Mouse (Mus musculus): ENCODE data around the gene Prkab2. TPM values are rescaled to one million over a fixed set of nuclear protein-coding genes. Genes with fewer than 3 reads are reported as not detected.

Gene Prkab2
- polyA plus RNA-seq, 1 experiment from 2014 or later, result 13.3 TPM

DNA sequence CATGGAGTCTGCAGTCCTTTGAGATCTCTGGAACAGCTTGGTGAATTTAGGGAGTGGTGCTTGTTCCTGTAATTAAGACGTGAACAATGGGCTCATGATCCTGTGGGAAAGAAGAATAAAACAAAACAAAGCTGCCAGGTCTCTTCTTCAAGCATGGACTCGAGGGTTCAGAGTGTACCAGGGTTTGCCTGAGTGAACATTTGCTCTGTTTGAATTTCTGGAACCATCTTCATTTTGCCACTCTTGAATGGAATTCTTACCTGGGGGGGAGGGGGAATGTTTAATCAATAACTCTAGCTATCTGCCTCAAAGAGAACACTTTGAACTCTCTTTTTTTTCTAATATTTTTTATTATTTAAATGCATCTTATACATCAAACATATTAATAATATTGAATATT is 33.4 kb upstream of the Prkab2 start:
- Histone ChIP-seq H3K9ac (replicated peaks; ENCODE audit: low read depth, low read length) (no peak overlapping the region), H3K4me2 (ENCODE audit: low read length) (no peak overlapping the region), H3K4me3 (replicated peaks; ENCODE audit: low read length) (no peak overlapping the region), H3K36me3 (ENCODE audit: control insufficient read depth, insufficient read depth) (no peaks in the 10 kb centered on the region), H3K27me3 (replicated peaks; ENCODE audit: control insufficient read depth, insufficient read depth, low read length) (no peaks in the 10 kb centered on the region), H3K27ac (ENCODE audit: low read length) (no peak overlapping the region), H3K9me3 (ENCODE audit: control insufficient read depth, low read length) (no peaks in the 10 kb centered on the region), H3K4me1 (replicated peaks; ENCODE audit: control insufficient read depth, insufficient read depth, low read length) (peaks cover 5% of the 10 kb centered on the region; the same call in 1 of the 2 replicates)
- WGBS, result 31% methylated on average over 2 of the region's 2 CpGs
- ATAC-seq, result no peak

DNA sequence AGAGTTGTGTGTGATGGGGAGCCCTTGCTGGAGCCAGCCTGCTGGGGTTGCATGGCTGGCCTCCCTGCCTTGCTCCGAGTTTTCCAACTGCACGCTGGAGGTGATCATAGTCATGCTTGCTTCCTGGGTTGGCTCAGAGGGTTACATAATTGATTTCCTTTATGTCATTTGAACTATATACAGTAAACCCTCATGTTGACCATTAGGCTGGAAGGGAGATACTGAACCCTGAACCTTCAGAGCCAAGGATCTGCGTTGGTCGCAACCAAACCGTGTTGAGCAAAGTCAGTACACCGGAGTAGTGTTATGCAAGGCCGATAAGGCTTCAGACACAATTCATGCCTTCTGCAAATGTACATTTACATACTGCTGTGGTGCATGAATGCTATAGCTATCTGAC is 30.1 kb upstream of the Prkab2 start:
- H3K9me3 ChIP-seq (ENCODE audit: control insufficient read depth, low read length), result no peaks in the 10 kb centered on the region
- H3K27ac ChIP-seq (ENCODE audit: low read length), result no peak overlapping the region
- no peak overlapping the region for H3K4me3 ChIP-seq (replicated peaks; ENCODE audit: low read length)
- no peak overlapping the region for H3K9ac ChIP-seq (replicated peaks; ENCODE audit: low read depth, low read length)
- 86% methylated on average over 7 of the region's 7 CpGs for WGBS
- no peaks in the 10 kb centered on the region for H3K27me3 ChIP-seq (replicated peaks; ENCODE audit: control insufficient read depth, insufficient read depth, low read length)
- H3K4me1 ChIP-seq (replicated peaks; ENCODE audit: control insufficient read depth, insufficient read depth, low read length), result peaks cover 5% of the 10 kb centered on the region; the same call in 1 of the 2 replicates
- no peak overlapping the region for H3K4me2 ChIP-seq (ENCODE audit: low read length)
- H3K36me3 ChIP-seq (ENCODE audit: control insufficient read depth, insufficient read depth), result no peaks in the 10 kb centered on the region
- no peak for ATAC-seq

DNA sequence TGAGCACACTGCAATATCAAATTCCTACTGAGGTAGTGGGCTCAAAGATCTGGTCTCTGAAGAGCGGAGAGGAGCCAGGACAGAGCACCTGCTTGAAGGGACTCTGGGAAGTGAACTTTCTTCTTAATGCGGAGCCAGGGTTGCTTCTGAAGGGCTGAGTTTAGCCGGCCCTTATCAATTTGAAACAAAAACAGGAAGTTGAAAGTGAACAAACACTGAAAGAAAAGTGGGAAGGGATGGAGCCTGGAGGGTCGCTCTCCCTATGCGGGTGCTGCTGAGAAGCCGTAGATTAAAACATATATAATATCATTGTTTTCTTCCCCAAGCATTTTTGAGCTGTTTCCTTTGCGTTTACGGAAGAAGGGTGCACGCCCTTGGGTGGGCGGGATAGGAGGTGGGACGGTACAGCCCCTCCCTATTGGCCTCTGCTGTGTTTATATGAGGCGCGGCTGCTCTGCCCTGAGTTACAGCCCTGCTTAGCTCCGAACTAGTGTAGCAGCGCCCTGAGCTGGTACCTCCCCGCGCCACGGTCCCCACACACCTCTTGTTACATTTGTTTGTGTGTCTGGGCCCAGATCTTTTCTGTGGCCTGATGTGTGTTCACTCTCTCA is 29.5 kb upstream of the Prkab2 start, which contains the start of gene Fmo5:
Fmo5 (plus strand) TSS at position 414 of the 611 bp plus-strand sequence.
- Histone ChIP-seq H3K9me3 (ENCODE audit: control insufficient read depth, low read length) (no peaks in the 10 kb centered on the region), H3K27ac (ENCODE audit: low read length) (no peak within 1 kb of the TSS), H3K4me3 (replicated peaks; ENCODE audit: low read length) (peak within 1 kb of the TSS; percentile 29), H3K36me3 (ENCODE audit: control insufficient read depth, insufficient read depth) (no peaks in the 10 kb centered on the region), H3K27me3 (replicated peaks; ENCODE audit: control insufficient read depth, insufficient read depth, low read length) (no peaks in the 10 kb centered on the region), H3K4me2 (ENCODE audit: low read length) (peak within 1 kb of the TSS; percentile 51), H3K4me1 (replicated peaks; ENCODE audit: control insufficient read depth, insufficient read depth, low read length) (peaks cover 5% of the 10 kb centered on the region; the same call in 1 of the 2 replicates), H3K9ac (replicated peaks; ENCODE audit: low read depth, low read length) (peak within 1 kb of the TSS; percentile 45)
- 6% methylated on average over 18 of the region's 18 CpGs for WGBS
- ATAC-seq, result peak; percentile 79; the same call in 1 of the 2 replicates

DNA sequence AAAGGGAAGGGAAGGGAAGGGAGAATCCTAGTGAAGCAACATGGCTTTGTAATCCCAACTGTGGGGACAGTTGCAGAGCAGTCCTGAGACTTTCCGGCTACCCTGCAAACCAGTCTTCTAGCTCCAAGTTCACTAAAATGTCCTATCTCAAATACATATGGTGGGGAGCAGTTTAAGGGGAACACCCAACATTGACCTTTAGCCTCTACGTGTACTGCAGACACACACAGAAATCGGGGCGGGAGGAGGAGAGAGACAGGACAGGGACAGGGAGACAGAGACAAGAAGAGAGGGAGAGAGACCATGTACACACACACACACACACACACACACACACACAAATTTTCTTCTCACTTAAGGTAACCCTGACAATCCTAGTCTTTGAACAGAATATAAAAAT is 28.1 kb upstream of the Prkab2 start:
- Histone ChIP-seq H3K4me2 (ENCODE audit: low read length) (no peak overlapping the region), H3K4me1 (replicated peaks; ENCODE audit: control insufficient read depth, insufficient read depth, low read length) (peaks cover 5% of the 10 kb centered on the region; the same call in 1 of the 2 replicates), H3K27me3 (replicated peaks; ENCODE audit: control insufficient read depth, insufficient read depth, low read length) (no peaks in the 10 kb centered on the region), H3K36me3 (ENCODE audit: control insufficient read depth, insufficient read depth) (no peaks in the 10 kb centered on the region), H3K27ac (ENCODE audit: low read length) (no peak overlapping the region), H3K9ac (replicated peaks; ENCODE audit: low read depth, low read length) (no peak overlapping the region), H3K9me3 (ENCODE audit: control insufficient read depth, low read length) (no peaks in the 10 kb centered on the region), H3K4me3 (replicated peaks; ENCODE audit: low read length) (no peak overlapping the region)
- WGBS, result 82% methylated on average over 4 of the region's 4 CpGs
- ATAC-seq, result no peak

DNA sequence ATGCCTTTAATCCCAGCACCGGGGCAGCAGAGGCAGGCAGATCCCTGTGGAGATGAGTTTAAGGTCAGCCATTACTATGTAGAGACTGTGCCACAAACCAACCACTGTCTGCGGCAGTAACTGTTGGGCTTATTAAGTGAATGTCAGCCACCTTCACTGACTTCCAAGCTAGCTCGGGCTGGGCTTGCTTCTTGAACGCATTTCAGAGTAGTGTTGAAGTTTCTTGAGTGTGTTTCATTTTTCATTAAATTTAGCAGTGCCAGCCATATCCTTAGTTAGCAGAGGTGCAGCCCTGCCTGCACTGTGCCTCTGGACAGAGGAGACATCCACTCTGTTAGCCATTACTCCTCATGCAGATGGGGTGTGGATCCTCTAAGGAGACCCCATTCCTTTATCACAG is 27.2 kb upstream of the Prkab2 start:
- H3K4me3 ChIP-seq (replicated peaks; ENCODE audit: low read length), result no peak overlapping the region
- WGBS, result 91% methylated on average over 4 of the region's 4 CpGs
- no peak overlapping the region for H3K27ac ChIP-seq (ENCODE audit: low read length)
- peaks cover 5% of the 10 kb centered on the region; the same call in 1 of the 2 replicates for H3K4me1 ChIP-seq (replicated peaks; ENCODE audit: control insufficient read depth, insufficient read depth, low read length)
- H3K9me3 ChIP-seq (ENCODE audit: control insufficient read depth, low read length), result no peaks in the 10 kb centered on the region
- ATAC-seq, result no peak
- no peaks in the 10 kb centered on the region for H3K27me3 ChIP-seq (replicated peaks; ENCODE audit: control insufficient read depth, insufficient read depth, low read length)
- H3K9ac ChIP-seq (replicated peaks; ENCODE audit: low read depth, low read length), result no peak overlapping the region
- no peaks in the 10 kb centered on the region for H3K36me3 ChIP-seq (ENCODE audit: control insufficient read depth, insufficient read depth)
- H3K4me2 ChIP-seq (ENCODE audit: low read length), result no peak overlapping the region

DNA sequence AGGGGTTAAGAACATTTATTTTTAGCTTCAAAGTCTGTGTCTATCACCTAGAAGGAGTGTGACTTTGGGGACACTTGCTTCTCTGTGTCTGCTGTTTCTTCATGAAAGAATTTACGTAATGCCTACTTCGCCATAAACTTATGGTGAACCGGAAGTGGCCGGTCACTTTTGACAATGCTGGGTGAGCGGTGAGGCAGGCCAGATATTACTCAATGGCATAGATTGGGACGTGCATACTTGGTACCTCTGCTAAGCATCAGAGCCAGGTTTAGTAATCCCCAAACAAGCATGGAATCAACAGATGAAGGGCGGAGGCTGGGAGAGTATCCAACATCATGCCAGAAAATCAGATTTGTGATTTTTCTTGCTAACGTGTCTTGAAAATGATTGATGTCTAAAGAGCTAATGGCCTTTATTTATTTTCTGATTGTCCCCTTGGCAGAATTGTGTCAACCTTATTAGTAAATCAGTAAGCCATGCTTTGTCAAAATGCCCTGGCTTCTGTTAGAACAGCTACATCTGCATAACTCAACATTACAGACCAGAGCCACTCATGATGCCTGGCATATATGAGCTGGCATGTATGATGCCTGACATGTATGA is 26.6 kb upstream of the Prkab2 start:
- no peaks in the 10 kb centered on the region for H3K27me3 ChIP-seq (replicated peaks; ENCODE audit: control insufficient read depth, insufficient read depth, low read length)
- H3K4me3 ChIP-seq (replicated peaks; ENCODE audit: low read length), result no peak overlapping the region
- no peak for ATAC-seq
- 88% methylated on average over 8 of the region's 8 CpGs for WGBS
- no peaks in the 10 kb centered on the region for H3K9me3 ChIP-seq (ENCODE audit: control insufficient read depth, low read length)
- H3K36me3 ChIP-seq (ENCODE audit: control insufficient read depth, insufficient read depth), result no peaks in the 10 kb centered on the region
- H3K4me2 ChIP-seq (ENCODE audit: low read length), result no peak overlapping the region
- H3K4me1 ChIP-seq (replicated peaks; ENCODE audit: control insufficient read depth, insufficient read depth, low read length), result peaks cover 5% of the 10 kb centered on the region; the same call in 1 of the 2 replicates
- no peak overlapping the region for H3K9ac ChIP-seq (replicated peaks; ENCODE audit: low read depth, low read length)
- H3K27ac ChIP-seq (ENCODE audit: low read length), result no peak overlapping the region

DNA sequence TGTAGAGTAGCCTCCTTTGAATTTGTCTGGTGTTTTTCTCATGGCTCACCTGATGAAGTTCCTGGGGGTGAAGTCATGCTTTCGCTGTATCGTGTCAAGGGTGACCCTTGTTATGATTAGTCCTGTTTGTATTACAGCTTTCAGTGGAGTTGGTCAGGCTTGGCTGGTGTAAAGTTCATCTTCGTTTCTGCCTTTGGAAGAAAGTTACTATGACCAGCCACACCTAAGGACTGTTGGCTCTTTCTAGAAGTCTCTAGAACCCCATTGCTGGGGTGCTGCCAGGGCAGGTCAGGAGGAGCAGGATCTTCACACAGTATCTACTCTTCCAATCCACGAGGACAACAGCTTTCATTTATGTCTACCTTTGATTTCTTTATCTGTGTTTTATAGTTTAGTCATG is 24.5 kb upstream of the Prkab2 start:
- Histone ChIP-seq H3K4me1 (replicated peaks; ENCODE audit: control insufficient read depth, insufficient read depth, low read length) (peaks cover 4% of the 10 kb centered on the region; the same call in 1 of the 2 replicates), H3K9me3 (ENCODE audit: control insufficient read depth, low read length) (no peaks in the 10 kb centered on the region), H3K27me3 (replicated peaks; ENCODE audit: control insufficient read depth, insufficient read depth, low read length) (no peaks in the 10 kb centered on the region), H3K4me3 (replicated peaks; ENCODE audit: low read length) (no peak overlapping the region), H3K4me2 (ENCODE audit: low read length) (no peak overlapping the region), H3K36me3 (ENCODE audit: control insufficient read depth, insufficient read depth) (no peaks in the 10 kb centered on the region), H3K27ac (ENCODE audit: low read length) (no peak overlapping the region), H3K9ac (replicated peaks; ENCODE audit: low read depth, low read length) (no peak overlapping the region)
- 82% methylated on average over 4 of the region's 4 CpGs for WGBS
- no peak for ATAC-seq

DNA sequence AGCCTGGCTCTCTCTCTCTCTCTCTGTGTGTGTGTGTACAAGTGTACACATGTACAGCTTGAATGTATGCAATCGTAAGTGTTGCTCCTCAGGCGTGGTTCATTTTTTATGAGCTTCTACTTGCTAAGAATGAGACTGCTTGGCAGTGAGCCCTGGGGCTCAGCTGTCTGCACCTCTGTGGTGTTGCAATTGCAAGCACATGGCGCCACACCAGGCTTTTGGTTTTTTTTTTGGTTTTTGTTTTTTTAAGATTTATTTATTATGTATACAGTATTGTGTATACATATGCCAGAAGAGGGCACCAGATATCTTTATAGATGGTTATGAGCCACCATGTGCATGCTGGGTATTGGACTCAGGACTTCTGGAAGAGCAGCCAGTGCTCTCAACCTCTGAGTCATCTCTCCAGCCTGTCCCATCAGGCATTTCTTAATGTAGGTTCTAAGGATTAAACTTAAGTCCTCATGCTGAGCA is 23.7 kb upstream of the Prkab2 start:
- Histone ChIP-seq H3K4me2 (ENCODE audit: low read length) (no peak overlapping the region), H3K36me3 (ENCODE audit: control insufficient read depth, insufficient read depth) (no peaks in the 10 kb centered on the region), H3K9me3 (ENCODE audit: control insufficient read depth, low read length) (no peaks in the 10 kb centered on the region), H3K27me3 (replicated peaks; ENCODE audit: control insufficient read depth, insufficient read depth, low read length) (no peaks in the 10 kb centered on the region), H3K4me3 (replicated peaks; ENCODE audit: low read length) (no peak overlapping the region), H3K4me1 (replicated peaks; ENCODE audit: control insufficient read depth, insufficient read depth, low read length) (no peaks in the 10 kb centered on the region), H3K27ac (ENCODE audit: low read length) (no peak overlapping the region), H3K9ac (replicated peaks; ENCODE audit: low read depth, low read length) (no peak overlapping the region)
- no peak for ATAC-seq
- 73% methylated on average over 3 of the region's 3 CpGs for WGBS

DNA sequence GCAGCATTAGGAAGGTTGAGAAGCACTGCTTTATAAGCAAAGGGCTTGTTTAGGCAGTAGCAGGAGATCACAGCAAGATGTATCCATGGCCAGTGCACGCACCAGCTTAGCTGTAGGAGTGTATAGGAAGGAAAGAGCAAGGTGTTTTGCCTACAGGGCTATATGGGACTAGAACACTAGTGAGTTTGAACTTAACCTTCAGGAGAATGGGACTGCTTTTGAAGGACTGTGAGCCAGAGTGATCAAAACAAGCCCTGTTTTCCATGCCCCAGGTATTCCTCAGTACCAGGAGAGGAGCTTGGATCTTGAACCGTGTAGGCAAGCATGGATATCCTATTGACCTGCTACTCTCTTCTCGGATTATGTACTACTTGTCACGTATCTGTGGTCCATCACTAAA is 16.6 kb upstream of the Prkab2 start:
- Histone ChIP-seq H3K4me3 (replicated peaks; ENCODE audit: low read length) (no peak overlapping the region), H3K4me1 (replicated peaks; ENCODE audit: control insufficient read depth, insufficient read depth, low read length) (no peaks in the 10 kb centered on the region), H3K36me3 (ENCODE audit: control insufficient read depth, insufficient read depth) (no peaks in the 10 kb centered on the region), H3K27me3 (replicated peaks; ENCODE audit: control insufficient read depth, insufficient read depth, low read length) (no peaks in the 10 kb centered on the region), H3K4me2 (ENCODE audit: low read length) (no peak overlapping the region), H3K9me3 (ENCODE audit: control insufficient read depth, low read length) (no peaks in the 10 kb centered on the region), H3K9ac (replicated peaks; ENCODE audit: low read depth, low read length) (no peak overlapping the region), H3K27ac (ENCODE audit: low read length) (no peak overlapping the region)
- ATAC-seq, result no peak
- 85% methylated on average over 4 of the region's 4 CpGs for WGBS
